9 mouse cellular contexts compared by ENCODE assay signal in the genomic region with DNA sequence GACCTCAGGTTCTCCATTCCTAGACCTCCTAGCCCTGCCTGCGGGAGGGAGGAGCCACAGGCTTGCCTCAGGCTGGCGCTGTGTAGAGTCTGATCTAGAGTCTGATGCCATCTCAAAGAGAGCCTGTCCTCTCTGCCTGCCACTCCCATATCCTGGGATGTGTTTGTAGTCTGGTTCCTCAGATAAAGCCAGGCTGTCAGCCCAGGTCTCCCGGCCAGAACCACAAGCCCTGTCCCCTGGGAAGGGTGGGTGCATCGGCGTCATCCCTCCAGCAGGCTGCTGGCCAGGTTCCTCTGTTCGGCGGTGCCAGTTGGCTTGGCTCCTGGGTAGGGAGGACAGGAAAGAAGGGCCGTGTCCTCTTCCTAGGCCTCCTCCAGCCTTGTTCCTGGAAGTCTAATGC. TPM values are rescaled to one million over a fixed set of nuclear protein-coding genes. Genes with fewer than 3 reads are reported as not detected.
A peak's percentile ranks its signal among the peaks of the same experiment; 100 is the strongest.
DNase-seq lines count a peak whose midpoint lies in the region; ATAC-seq and TF ChIP-seq lines count a peak whose summit lies in the region.
"Had no signal": no experiment of that assay in that cellular context is flagged by ENCODE, and none has a peak within 500 bp of the region (broad histone marks: within the 10 kb centered on the region; RNA-seq: fewer than 3 reads in every experiment).

No protein-coding gene starts in this region.

- no peak overlapping the region for H3K27ac ChIP-seq in hindbrain, postnatal 0 days
- H3K27ac ChIP-seq in hindbrain, embryonic 11.5 days (ENCODE audit: low read depth, low read length), result no peak overlapping the region
- H3K27ac ChIP-seq in heart, embryonic 15.5 days, result no peak overlapping the region
- no peak overlapping the region for H3K27ac ChIP-seq in forebrain, embryonic 16.5 days (ENCODE audit: low read length)

- H3K9me3 ChIP-seq in hindbrain, postnatal 0 days (ENCODE audit: low read length), result no peaks in the 10 kb centered on the region
- no peaks in the 10 kb centered on the region for H3K9me3 ChIP-seq in hindbrain, embryonic 11.5 days (ENCODE audit: control insufficient read depth, low read length)
- H3K9me3 ChIP-seq in heart, embryonic 15.5 days (replicated peaks), result no peaks in the 10 kb centered on the region
- H3K9me3 ChIP-seq in forebrain, embryonic 16.5 days (ENCODE audit: control insufficient read depth, low read length), result no peaks in the 10 kb centered on the region

- H3K36me3 ChIP-seq in hindbrain, postnatal 0 days (ENCODE audit: insufficient read depth, low read length), result peaks cover 38% of the 10 kb centered on the region
- peaks cover 21% of the 10 kb centered on the region for H3K36me3 ChIP-seq in hindbrain, embryonic 11.5 days (ENCODE audit: control insufficient read depth, insufficient read depth, low read length)
- peaks cover 33% of the 10 kb centered on the region for H3K36me3 ChIP-seq in heart, embryonic 15.5 days
- peaks cover 28% of the 10 kb centered on the region for H3K36me3 ChIP-seq in forebrain, embryonic 16.5 days (ENCODE audit: control insufficient read depth, insufficient read depth)

- 56% methylated on average over 8 of the region's 8 CpGs for WGBS in hindbrain, postnatal 0 days
- 88% methylated on average over 8 of the region's 8 CpGs for WGBS in hindbrain, embryonic 11.5 days
- 66% methylated on average over 8 of the region's 8 CpGs for WGBS in heart, embryonic 15.5 days
- WGBS in lung, adult 2 months, result 47% methylated on average over 8 of the region's 8 CpGs
- WGBS in forebrain, embryonic 16.5 days, result 69% methylated on average over 8 of the region's 8 CpGs

- TF ChIP-seq CTCF in hindbrain, postnatal 0 days (IDR thresholded peaks at IDR 0.05; ENCODE audit: low read depth), result no peak
- no peak for TF ChIP-seq CTCF in lung, adult 2 months (IDR thresholded peaks at IDR 0.05; ENCODE audit: insufficient read depth, low read length)

- H3K4me3 ChIP-seq in hindbrain, postnatal 0 days (ENCODE audit: low read length), result no peak overlapping the region
- H3K4me3 ChIP-seq in hindbrain, embryonic 11.5 days (ENCODE audit: low read depth, low read length), result no peak overlapping the region
- no peak overlapping the region for H3K4me3 ChIP-seq in heart, embryonic 15.5 days
- no peak overlapping the region for H3K4me3 ChIP-seq in lung, adult 2 months (replicated peaks; ENCODE audit: extremely low read depth, low read depth, low read length)
- H3K4me3 ChIP-seq in forebrain, embryonic 16.5 days (replicated peaks; ENCODE audit: low read length), result no peak overlapping the region

- DNase-seq in hindbrain, postnatal 0 days (ENCODE audit: low spot score), result peak; percentile 57
- no peak for DNase-seq in hindbrain, embryonic 11.5 days (ENCODE audit: low spot score)
- peak; percentile 74 for DNase-seq in adrenal gland, adult 2 months
- DNase-seq in lung, adult 2 months, result peak; percentile 51
- no peak for DNase-seq in right cerebral cortex, adult 2 months (ENCODE audit: low spot score in 2 of 2)
- no peak for DNase-seq in thymus, adult 18-20 months

- 0 out of 2 replicates have a peak, but pooled peaks have one; percentile 60 for TF ChIP-seq POLR2A in lung, adult 2 months (IDR thresholded peaks at IDR 0.05; ENCODE audit: borderline replicate concordance, extremely low read depth, low read depth, low read length)

- H3K4me2 ChIP-seq in hindbrain, postnatal 0 days (ENCODE audit: low read depth, low read length), result no peak overlapping the region
- H3K4me2 ChIP-seq in hindbrain, embryonic 11.5 days (replicated peaks; ENCODE audit: low read depth, low read length), result no peak overlapping the region
- H3K4me2 ChIP-seq in heart, embryonic 15.5 days, result no peak overlapping the region
- no peak overlapping the region for H3K4me2 ChIP-seq in forebrain, embryonic 16.5 days (ENCODE audit: low read length)

- no peaks in the 10 kb centered on the region for H3K27me3 ChIP-seq in hindbrain, postnatal 0 days (ENCODE audit: insufficient read depth, low read length)
- no peaks in the 10 kb centered on the region for H3K27me3 ChIP-seq in hindbrain, embryonic 11.5 days (ENCODE audit: control insufficient read depth, insufficient read depth, low read length)
- H3K27me3 ChIP-seq in heart, embryonic 15.5 days, result no peaks in the 10 kb centered on the region
- no peaks in the 10 kb centered on the region for H3K27me3 ChIP-seq in forebrain, embryonic 16.5 days (replicated peaks; ENCODE audit: control insufficient read depth, insufficient read depth, low read length)

- H3K4me1 ChIP-seq in hindbrain, postnatal 0 days (ENCODE audit: insufficient read depth, low read length), result peaks cover 12% of the 10 kb centered on the region
- H3K4me1 ChIP-seq in hindbrain, embryonic 11.5 days (replicated peaks; ENCODE audit: control insufficient read depth, insufficient read depth, low read length), result peaks cover 3% of the 10 kb centered on the region; the same call in 1 of the 2 replicates
- peaks cover 34% of the 10 kb centered on the region for H3K4me1 ChIP-seq in heart, embryonic 15.5 days (replicated peaks)
- peaks cover 11% of the 10 kb centered on the region for H3K4me1 ChIP-seq in lung, adult 2 months (ENCODE audit: control insufficient read depth, insufficient read depth, low read length)
- peaks cover 25% of the 10 kb centered on the region for H3K4me1 ChIP-seq in forebrain, embryonic 16.5 days (replicated peaks; ENCODE audit: control insufficient read depth, insufficient read depth, low read length)

- ATAC-seq in hindbrain, postnatal 0 days, result 0 out of 2 replicates have a peak, but pooled peaks have one; percentile 11
- ATAC-seq in hindbrain, embryonic 11.5 days (ENCODE audit: low FRiP score), result no peak
- ATAC-seq in heart, embryonic 15.5 days (replicated peaks; ENCODE audit: insufficient number of reproducible peaks, insufficient read depth, low FRiP score, low read depth), result peak; percentile 12; the same call in 1 of the 2 replicates
- no peak for ATAC-seq in forebrain, embryonic 16.5 days
- ATAC-seq: intestine, embryonic 16.5 days had no signal

- no peak overlapping the region for H3K9ac ChIP-seq in hindbrain, postnatal 0 days (replicated peaks; ENCODE audit: low read length)
- no peak overlapping the region for H3K9ac ChIP-seq in hindbrain, embryonic 11.5 days (ENCODE audit: low read depth, low read length)
- no peak overlapping the region for H3K9ac ChIP-seq in heart, embryonic 15.5 days
- H3K9ac ChIP-seq in forebrain, embryonic 16.5 days (replicated peaks; ENCODE audit: low read depth, low read length), result no peak overlapping the region

RNA-seq across cellular contexts. Expression of gene Mfap2, which starts 2.2 kb away (rescaled TPM):
- 20.6 and 42.3 TPM in 2 replicates for total RNA-seq in hindbrain, postnatal 0 days (2014; rRNA removed)
- 92.0 and 99.5 TPM in 2 replicates for polyA plus RNA-seq in hindbrain, postnatal 0 days (2015; fragmentation: Nextera tagmentation; extraction: Ambion mirVana)
- 266 and 286 TPM in 2 replicates for polyA plus RNA-seq in hindbrain, embryonic 11.5 days (2014; fragmentation: Nextera tagmentation; extraction: Ambion mirVana)
- total RNA-seq in adrenal gland, adult 2 months (2021), result 10 to 100 TPM in 1 of 2 experiments, 1 to 10 TPM in 1; 5.7 to 11.1 TPM
- polyA plus RNA-seq in adrenal gland, adult 2 months (2012; rRNA removed), result 37.8 and 42.4 TPM in 2 replicates
- 237 and 341 TPM in 2 replicates for polyA plus RNA-seq in heart, embryonic 15.5 days (2015; fragmentation: Nextera tagmentation; extraction: Ambion mirVana)
- 173 and 190 TPM in 2 replicates for polyA plus RNA-seq in lung, adult 2 months (2012; rRNA removed)
- polyA plus RNA-seq in forebrain, embryonic 16.5 days (2015; fragmentation: Nextera tagmentation; extraction: Ambion mirVana), result 190 and 202 TPM in 2 replicates

RNA-seq across cellular contexts. Expression of gene Atp13a2, which starts 21.4 kb away (rescaled TPM):
- total RNA-seq in hindbrain, postnatal 0 days (2014; rRNA removed), result 408 and 435 TPM in 2 replicates
- polyA plus RNA-seq in hindbrain, postnatal 0 days (2015; fragmentation: Nextera tagmentation; extraction: Ambion mirVana), result 151 and 166 TPM in 2 replicates
- 34.9 and 39.8 TPM in 2 replicates for polyA plus RNA-seq in hindbrain, embryonic 11.5 days (2014; fragmentation: Nextera tagmentation; extraction: Ambion mirVana)
- total RNA-seq in adrenal gland, adult 2 months (2021), result 10 to 100 TPM; 31.8 to 37.1 TPM
- polyA plus RNA-seq in adrenal gland, adult 2 months (2012; rRNA removed), result 183 and 226 TPM in 2 replicates
- polyA plus RNA-seq in heart, embryonic 15.5 days (2015; fragmentation: Nextera tagmentation; extraction: Ambion mirVana), result 23.4 and 38.8 TPM in 2 replicates
- polyA plus RNA-seq in lung, adult 2 months (2012; rRNA removed), result 199 and 258 TPM in 2 replicates
- polyA plus RNA-seq in forebrain, embryonic 16.5 days (2015; fragmentation: Nextera tagmentation; extraction: Ambion mirVana), result 126 and 142 TPM in 2 replicates

RNA-seq across cellular contexts. Expression of gene Sdhb, which starts 47.0 kb away (rescaled TPM):
- total RNA-seq in hindbrain, postnatal 0 days (2014; rRNA removed), result 176 and 217 TPM in 2 replicates
- 583 and 596 TPM in 2 replicates for polyA plus RNA-seq in hindbrain, postnatal 0 days (2015; fragmentation: Nextera tagmentation; extraction: Ambion mirVana)
- polyA plus RNA-seq in hindbrain, embryonic 11.5 days (2014; fragmentation: Nextera tagmentation; extraction: Ambion mirVana), result 413 and 428 TPM in 2 replicates
- total RNA-seq in adrenal gland, adult 2 months (2021), result 100 to 1,000 TPM; 462 to 500 TPM
- 334 and 363 TPM in 2 replicates for polyA plus RNA-seq in adrenal gland, adult 2 months (2012; rRNA removed)
- polyA plus RNA-seq in heart, embryonic 15.5 days (2015; fragmentation: Nextera tagmentation; extraction: Ambion mirVana), result 812 and 965 TPM in 2 replicates
- 97.5 and 143 TPM in 2 replicates for polyA plus RNA-seq in lung, adult 2 months (2012; rRNA removed)
- 420 and 438 TPM in 2 replicates for polyA plus RNA-seq in forebrain, embryonic 16.5 days (2015; fragmentation: Nextera tagmentation; extraction: Ambion mirVana)

RNA-seq across cellular contexts. Expression of gene Crocc, which starts 52.3 kb away (rescaled TPM):
- total RNA-seq in hindbrain, postnatal 0 days (2014; rRNA removed), result 18.7 and 19.7 TPM in 2 replicates
- 3.8 and 3.9 TPM in 2 replicates for polyA plus RNA-seq in hindbrain, postnatal 0 days (2015; fragmentation: Nextera tagmentation; extraction: Ambion mirVana)
- polyA plus RNA-seq in hindbrain, embryonic 11.5 days (2014; fragmentation: Nextera tagmentation; extraction: Ambion mirVana), result 6.3 and 7.6 TPM in 2 replicates
- 1 to 10 TPM; 5.6 to 7.4 TPM for total RNA-seq in adrenal gland, adult 2 months (2021)
- 7.1 and 10.5 TPM in 2 replicates for polyA plus RNA-seq in adrenal gland, adult 2 months (2012; rRNA removed)
- polyA plus RNA-seq in heart, embryonic 15.5 days (2015; fragmentation: Nextera tagmentation; extraction: Ambion mirVana), result 3.4 and 4.7 TPM in 2 replicates
- 10.1 and 14.0 TPM in 2 replicates for polyA plus RNA-seq in lung, adult 2 months (2012; rRNA removed)
- polyA plus RNA-seq in forebrain, embryonic 16.5 days (2015; fragmentation: Nextera tagmentation; extraction: Ambion mirVana), result 6.2 and 6.7 TPM in 2 replicates

Comparison
In these comparisons a context has a peak if more than half of its experiments do, and no peak if none do; other contexts are left out.
1. ATAC-seq: peak in hindbrain, postnatal 0 days (single experiment) and heart, embryonic 15.5 days (single experiment); none in hindbrain, embryonic 11.5 days (single experiment) and forebrain, embryonic 16.5 days (single experiment).
2. DNase-seq: peak in hindbrain, postnatal 0 days (single experiment), adrenal gland, adult 2 months (single experiment) and lung, adult 2 months (single experiment); none in hindbrain, embryonic 11.5 days (single experiment), right cerebral cortex, adult 2 months (0 of 2) and thymus, adult 18-20 months (0 of 2).